Mouse (Mus musculus) layer of hippocampus, adult 8-10 months (tissue): ENCODE measurements around the gene Gpr183. TPM values are rescaled to one million over a fixed set of nuclear protein-coding genes. Genes with fewer than 3 reads are reported as not detected.

Experiments
- DNase-seq, 2 experiments: peaks; one replicate each; pipeline ENCODE4 v3.0.0; 2022; ENCODE audit warnings: low spot score in 2 of 2
- total RNA-seq, 4 experiments: library from RNA; stranded (reverse); gene quantifications; 2 replicates each; pipeline ENCODE4 v1.2.4; 2022

Gene Gpr183
- total RNA-seq, 4 experiments from 2014 or later: 0.50 to 7.3 (median 2.6) TPM

- no peak for DNase-seq
Measured at GRCm38 (mm10) chr14:121906341-121906991, 58.5 kb downstream of the Gpr183 start.

DNA sequence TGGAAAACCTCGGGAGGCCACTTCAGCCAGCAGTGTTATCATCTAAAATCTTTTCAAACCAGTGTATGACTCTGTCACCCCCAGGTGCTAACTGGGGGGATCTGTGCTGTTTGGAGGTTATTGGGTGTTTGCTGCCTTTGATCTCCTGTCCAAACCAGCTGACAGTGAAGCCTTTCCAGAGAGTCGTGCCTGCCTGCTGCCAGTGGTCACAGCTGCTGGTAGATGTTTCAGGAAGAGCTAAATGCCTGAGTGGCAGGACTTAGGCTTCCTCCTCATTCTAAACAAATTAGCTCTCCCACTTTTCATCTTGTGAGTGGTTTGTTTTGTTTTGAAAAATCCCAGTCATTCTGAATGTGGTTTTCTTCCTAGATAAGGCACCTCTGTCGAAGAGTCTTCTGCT is 60.2 kb downstream of the Gpr183 start:
- DNase-seq: no peak

GRCm38 (mm10) chr14:121903381-121903876 is 61.6 kb downstream of the Gpr183 start:
- no peak for DNase-seq

Other genes with a start within 250 kb of the Gpr183 start
- gene Dock9, start 167.4 kb downstream of the Gpr183 start, total RNA-seq: 100 to 1,000 TPM; 179 to 210 (median 198) TPM
- 10 to 100 TPM; 40.3 to 47.1 (median 45.1) TPM for gene Ubac2, start 86.6 kb downstream of the Gpr183 start, total RNA-seq
- not detected for gene Gpr18, start 49.4 kb downstream of the Gpr183 start, total RNA-seq
- not detected for gene Timm8a2, start 69.5 kb upstream of the Gpr183 start, total RNA-seq
- 100 to 1,000 TPM in 3 of 4 experiments, 10 to 100 TPM in 1; 99.6 to 111 (median 105) TPM for gene Tm9sf2, start 141.8 kb upstream of the Gpr183 start, total RNA-seq
- gene Clybl, start 216.5 kb upstream of the Gpr183 start, total RNA-seq: 10 to 100 TPM; 28.0 to 33.9 (median 31.6) TPM